Mouse (Mus musculus) hindlimb bud, embryonic 11.5 days (tissue): ENCODE results near the gene En1.

Source experiments
- DNase-seq: peaks from one replicate; pipeline ENCODE4 v3.0.0-alpha.2; 2012; ENCODE audit warnings: low read depth, low spot score; ENCODE audit errors: extremely low spot score

Gene En1

DNA sequence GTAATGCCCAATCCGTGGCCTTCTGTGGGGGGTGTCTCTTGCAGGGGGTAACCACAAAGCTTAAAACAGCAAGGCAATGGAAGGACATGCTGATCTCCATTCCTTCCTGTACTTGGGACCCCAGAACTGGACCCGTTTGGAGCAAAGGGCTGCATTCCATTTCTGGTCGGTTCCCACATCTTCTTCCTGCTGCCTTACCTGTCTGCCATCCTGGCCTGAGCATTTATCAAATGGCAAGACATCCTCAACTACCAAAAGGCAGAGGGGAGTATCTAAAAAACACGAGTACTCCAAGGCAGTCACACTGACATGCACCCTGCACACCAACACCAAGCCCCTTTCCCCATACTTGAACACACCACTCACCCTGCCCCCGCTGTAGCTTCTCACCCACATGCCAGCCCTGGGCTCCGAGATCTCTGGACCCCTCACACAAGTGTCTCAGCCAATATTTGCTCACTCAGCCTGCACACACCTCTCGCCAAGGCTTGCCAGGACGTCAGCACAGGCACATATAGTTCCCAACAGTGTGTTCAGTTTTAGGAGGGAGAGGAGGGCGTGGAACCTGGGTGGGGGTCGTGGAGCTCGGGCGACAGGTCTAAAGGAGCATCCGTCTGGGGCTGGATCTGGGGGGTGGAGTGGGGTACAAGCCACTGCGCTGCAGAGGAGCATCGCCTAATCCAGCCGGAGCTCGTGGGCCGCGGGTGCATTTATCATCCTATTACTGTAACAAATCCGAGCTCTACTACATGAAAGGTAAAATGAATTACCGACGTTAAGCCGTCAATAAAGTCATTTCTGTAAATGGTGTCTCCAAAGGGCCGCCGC lies 2.7 kb upstream of the En1 start:
- DNase-seq = no peak

DNA sequence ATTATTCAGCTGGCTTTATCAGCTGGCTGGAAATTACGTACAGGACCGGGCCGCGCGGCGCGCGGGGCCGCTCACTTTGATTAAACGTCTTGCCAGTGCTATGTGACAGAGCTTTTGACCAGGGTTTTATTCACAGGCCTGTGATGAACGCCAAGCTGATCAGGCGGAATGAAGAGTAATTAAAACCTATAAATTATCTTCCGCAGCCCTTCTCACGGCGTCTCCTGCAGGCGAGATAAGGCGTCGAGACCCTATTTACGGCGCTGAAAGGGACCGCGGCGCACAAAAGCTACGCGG lies 2.1 kb upstream of the En1 start:
- DNase-seq = no peak

DNA sequence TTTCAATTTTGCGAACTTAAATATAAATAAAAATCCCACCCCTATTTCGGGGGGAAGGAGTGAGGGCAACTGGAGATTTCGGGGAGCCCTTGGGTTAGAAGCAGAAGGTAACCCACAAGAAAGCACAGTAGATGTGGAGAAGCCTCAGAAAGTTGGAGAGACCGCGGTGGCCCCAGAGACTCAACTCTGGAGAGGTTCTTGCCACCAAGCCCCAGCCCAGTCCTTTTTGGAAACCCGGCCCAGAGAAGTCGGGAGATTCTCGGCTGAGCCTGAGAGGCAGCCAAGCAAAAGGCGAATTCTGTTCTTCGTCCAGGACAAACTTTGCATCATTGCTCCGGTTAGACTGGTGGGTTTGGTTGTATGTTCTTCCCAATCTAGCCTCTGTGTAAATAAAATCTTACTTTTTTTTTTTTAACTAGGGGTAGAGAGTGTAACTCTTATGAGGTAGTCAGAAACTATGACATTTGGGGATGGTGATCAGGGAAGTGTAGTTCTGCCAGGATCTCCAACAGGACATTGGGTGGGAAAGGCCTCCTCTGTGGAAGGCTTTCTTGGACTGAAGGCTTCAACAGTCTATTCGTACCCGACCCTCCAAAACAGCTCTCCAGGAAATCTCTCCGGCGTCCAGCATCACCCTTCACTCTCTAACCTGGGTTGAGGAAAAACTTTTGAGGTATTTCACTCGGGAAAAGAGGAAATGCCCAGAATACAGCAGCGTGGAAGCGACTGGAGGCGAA lies 1.5 kb upstream of the En1 start:
- DNase-seq = no peak

DNA sequence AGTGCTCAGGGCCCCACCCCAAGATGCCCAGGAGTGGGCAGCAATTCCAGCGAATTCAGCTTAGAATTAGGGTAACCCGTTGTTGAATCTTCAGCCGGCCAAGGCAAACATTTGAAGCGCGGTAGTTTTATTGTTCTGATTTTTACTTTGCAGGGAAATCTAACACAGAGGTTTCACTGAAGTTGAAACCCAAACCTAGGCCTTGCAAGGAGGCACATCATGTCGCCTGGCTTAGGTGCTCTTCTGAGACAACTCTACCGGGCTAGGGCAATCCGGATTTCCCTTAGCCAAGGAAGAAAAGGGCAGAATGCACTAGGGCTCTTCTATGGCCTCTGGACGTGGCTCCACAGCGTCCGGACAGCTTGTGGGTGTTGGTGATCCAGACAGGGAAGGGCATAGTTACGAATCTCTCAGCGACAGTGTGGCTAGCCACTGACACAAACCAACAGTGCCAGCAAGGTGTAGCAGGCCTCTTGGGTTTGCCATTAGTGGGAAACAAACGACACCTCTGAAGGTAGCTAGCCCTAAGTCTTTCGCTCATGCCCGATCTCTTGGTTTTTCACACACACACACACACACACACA lies 873 bp upstream of the En1 start:
- DNase-seq = no peak

DNA sequence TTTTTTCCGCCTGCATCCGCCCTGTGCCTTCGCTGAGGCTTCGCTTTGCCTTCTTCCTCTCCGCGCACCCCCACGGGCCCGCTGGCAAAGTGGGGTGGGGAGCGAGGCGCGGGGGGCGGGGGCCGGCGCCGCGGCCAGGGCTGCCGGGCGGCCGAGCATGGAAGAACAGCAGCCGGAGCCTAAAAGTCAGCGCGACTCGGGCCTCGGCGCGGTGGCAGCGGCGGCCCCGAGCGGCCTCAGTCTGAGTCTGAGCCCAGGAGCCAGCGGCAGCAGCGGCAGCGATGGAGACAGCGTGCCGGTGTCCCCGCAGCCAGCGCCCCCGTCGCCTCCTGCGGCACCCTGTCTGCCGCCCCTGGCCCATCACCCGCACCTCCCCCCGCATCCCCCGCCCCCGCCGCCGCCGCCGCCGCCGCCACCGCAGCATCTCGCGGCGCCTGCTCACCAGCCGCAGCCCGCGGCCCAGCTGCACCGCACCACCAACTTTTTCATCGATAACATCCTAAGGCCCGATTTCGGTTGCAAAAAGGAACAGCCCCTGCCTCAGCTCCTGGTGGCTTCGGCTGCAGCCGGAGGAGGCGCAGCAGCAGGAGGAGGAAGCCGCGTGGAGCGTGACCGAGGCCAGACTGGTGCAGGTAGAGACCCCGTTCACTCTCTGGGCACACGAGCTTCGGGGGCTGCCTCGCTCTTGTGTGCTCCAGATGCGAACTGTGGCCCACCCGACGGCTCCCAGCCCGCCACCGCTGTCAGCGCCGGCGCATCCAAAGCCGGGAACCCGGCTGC lies 848 bp downstream of the En1 start:
- no peak for DNase-seq

DNA sequence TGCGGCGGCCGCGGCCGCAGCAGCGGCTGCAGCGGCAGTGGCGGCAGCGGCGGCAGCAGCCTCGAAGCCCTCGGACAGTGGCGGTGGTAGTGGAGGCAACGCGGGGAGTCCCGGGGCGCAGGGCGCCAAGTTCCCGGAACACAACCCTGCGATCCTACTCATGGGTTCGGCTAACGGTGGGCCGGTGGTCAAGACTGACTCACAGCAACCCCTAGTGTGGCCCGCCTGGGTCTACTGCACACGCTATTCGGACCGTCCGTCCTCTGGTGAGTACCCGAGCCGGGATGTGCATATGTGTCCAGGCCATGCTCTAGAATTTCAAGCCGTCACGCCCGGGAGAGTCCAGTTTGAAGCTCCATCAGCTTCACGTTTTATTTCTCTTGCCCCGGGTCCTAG lies 1.4 kb downstream of the En1 start:
- DNase-seq = no peak

DNA sequence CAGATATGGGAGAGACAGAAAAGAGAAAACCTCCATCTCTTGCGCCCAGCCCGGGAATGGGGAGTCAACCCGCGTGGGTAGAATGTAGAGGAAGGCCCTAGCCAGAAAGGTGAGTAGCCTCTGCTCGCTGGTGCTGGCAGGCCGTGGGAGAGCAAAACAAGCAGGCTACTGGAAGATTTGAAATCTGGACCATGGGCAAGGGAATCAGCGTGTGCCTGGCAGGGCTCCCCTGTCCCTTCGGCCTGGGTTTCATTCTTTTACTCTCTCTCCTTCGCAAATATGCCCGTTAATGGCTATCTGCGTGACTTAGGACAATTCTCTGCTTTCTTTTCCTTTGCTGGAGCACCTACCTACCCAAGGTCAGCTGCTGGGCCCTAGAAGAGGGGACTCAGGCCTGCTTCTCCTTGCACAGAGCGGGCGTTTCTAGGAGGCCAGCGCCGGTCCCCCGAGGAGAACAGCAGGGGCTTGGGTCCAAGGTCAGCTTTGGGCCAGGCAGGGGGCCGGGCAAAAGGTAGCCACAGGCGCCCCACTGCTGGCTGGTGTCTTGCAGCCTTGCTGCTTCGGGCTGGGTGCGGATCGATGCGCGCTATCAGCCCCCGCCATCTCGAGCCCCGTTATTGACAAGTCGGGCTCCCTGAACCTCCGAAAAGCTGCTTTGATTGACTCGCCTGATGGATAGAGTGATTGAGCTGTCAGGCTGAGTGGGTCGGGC lies 2.4 kb downstream of the En1 start:
- no peak for DNase-seq

DNA sequence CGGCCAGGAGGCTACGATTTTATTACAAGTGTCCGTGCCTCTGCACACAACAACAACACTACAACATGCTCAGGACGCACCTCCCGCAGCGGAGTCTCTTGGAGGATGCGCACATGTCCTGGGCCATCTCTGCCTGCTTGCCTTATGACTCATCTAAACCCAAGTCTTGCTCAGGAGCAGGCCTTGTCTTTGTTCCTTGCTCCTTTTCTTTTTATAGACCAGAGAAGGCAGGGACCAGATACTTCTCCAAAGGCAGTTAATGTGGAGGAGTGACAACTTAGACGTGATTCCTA lies 2.9 kb downstream of the En1 start:
- no peak for DNase-seq

DNA sequence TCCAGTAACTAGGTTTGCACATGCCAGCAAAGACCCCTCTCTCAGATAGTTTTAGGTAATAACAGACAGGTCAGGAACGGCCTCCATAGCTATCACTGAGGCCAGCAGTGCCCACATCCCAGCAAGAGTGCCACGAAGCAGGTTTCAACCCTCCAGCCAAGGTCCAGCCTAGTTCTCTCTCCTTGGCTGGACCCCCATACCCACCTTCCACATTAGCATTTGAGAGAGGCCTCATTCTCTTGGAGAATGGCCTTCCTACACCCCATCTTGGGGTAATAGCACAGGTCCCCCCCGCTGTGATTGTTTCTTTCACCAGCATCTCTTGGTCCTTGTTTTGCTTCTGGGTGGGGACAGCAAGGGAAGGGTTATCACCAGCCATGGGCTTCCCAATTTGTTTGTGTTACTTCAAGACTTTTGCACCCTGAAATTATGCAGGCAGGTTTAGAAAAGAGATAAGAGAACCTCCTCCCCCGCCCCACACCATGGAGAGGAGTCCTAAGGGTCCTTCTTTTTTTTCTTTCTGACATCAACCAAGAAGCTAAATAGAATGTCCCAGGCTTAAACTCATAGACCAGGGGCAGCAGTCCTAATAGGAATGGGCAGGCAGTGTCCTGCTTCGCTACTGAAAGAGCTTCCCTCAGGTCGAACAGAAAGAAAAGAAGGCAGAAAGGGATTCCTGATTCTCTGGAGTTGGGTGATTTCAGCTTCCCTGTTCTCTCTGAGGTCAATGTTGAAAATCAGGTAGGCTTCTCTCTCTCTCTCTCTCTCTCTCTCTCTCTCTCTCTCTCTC lies 3.5 kb downstream of the En1 start:
- DNase-seq = no peak

DNA sequence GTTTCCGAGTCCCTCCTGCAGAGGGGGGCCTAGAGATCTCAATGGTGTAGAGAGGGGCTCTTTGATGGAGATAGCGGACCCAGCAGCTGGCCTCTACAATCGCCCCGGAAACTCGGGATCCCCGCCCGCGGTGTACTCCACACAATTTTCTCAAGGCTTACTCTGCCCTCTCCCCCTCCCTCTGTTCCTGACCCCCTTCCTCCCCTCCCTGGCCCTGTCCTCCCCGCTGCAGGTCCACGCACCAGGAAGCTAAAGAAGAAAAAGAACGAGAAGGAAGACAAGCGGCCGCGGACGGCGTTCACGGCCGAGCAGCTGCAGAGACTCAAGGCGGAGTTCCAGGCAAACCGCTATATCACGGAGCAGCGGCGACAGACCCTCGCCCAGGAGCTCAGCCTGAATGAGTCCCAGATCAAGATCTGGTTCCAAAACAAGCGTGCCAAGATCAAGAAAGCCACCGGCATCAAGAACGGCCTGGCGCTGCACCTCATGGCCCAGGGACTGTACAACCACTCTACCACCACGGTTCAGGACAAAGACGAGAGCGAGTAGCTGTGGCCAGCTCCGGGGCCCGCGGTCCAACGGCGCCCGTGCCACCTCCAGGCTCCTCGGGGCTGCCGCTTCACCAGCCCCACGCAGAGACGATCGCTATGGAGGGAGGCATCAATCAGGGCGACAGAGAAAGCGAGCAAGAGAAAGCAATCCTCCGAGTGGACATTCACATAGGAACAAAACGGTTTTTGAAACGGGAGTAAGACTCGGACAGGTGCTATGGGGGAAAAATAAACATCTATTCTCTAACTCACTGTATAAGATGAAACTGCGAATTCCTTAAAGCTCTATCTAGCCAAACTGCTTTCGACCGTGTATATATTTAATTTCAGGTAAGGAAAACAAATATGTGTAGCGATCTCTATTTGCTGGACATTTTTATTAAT lies 4.7 kb downstream of the En1 start:
- no peak for DNase-seq

DNA sequence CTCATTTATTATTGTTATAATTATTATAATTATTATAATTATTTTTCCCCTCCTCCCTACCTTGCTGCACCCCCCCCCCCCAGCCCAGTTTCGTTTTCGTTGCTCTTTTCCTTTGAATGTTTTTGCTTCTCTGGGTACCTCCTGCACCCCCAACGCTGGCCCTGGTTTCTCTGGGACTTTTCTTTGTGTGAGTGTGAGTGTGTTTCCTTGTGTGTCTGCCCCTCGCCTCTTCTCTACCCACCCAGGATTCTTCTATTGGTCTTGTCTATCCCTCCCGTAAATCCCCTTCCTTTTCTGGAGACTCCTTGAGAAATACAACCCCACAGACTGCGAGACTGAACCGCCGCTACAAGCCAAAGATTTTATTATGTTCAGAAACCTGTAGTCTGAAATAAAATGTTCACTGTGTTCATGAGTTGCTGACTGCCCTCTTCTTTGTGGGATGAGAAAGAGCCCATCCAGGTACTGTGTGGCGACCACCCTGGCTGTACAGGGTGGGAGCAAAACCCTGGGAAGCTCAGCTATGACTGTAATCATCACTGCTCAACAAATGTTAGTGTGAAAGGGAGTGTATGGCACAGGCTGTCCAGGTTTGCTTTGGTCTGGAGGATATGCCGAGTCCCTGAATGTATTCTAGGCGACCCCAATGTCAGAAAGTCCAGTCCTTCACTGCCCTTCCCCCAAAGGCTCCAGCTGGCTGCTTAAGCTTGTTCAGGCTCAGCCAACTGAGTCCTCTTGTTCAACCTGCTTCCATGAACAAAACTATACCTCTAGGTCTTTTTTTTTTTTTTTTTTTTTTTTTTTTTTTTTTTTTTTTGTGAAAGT lies 5.6 kb downstream of the En1 start:
- DNase-seq = no peak

DNA sequence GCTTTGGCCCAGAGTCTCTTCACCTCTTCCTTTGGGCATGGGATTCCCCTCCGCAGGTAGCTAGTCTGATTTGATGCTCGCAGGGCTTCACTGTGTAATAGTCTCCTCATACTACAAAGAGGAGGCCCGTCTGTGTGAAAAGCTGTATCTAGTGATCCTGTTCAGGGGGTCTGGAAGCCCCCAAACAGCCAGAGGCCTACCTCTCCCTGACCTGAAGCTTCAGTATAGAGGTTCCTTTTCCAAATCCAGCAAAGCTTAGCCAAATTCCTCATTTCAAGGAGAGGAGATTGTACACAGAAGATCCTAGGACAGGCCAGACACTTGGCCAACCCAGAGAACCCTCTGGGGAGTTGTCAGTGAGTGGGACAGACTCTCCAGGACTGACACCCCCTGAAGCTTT lies 6.2 kb downstream of the En1 start:
- no peak for DNase-seq

DNA sequence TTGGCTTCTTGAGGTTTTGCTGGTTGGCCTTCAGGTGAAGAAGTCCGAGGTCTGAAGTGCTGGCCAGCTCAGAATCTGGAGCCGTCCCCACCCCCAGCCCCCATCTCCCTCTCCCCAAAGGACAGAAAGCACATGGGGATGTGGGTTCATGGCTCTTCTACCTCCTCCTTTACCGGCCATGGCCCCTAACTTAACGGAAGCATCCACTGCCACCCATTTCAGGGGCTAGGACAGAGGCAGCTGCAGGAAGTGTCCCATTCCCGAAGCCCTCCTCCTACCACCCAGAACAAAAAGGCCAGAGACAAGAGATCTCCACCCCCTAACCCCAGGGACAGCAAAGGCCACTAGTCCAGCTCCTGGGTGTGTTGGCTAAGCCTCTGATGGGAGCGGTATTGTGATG lies 7.4 kb downstream of the En1 start:
- no peak for DNase-seq

DNA sequence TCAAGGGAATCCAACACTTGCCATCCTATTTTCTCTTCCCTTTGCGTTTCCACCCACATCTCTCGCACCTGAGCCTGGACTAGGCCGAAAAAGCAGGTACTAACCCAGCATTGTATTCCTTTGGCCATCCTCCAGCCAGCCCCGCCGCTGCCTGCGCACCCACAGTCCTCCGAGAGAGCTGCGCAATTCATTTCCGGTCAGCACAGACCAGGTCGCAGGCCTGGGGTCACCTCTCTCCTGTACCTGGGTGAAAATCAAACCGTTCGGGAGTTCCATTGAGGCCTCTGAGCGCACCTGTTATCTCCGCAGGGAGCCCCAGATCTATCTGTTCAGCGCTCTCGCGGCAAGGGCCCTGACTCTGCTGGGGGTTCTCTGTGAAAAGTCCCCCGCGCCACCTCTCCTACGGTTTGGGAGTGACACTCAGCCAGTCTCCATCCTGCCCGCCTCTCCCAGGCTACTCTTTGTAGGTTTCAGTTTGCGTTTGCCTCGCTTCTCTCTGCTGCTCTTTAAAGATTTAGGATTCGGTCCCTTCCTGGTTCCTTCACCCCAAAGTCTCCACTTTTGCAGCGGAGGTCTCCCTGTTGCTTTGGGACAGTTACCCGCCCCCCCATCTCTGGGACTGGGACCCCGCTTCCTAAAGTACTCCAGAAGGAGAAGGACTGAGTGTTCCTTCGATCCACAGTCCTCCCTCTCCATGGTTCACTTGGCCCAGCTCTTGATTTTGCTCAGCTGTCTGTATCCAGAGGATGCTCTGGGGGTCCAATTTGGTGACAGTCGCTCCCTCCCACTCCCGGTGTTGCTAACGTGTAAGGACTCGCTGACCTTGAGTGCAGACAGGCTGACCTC lies 11.5 kb downstream of the En1 start:
- no peak for DNase-seq

DNA sequence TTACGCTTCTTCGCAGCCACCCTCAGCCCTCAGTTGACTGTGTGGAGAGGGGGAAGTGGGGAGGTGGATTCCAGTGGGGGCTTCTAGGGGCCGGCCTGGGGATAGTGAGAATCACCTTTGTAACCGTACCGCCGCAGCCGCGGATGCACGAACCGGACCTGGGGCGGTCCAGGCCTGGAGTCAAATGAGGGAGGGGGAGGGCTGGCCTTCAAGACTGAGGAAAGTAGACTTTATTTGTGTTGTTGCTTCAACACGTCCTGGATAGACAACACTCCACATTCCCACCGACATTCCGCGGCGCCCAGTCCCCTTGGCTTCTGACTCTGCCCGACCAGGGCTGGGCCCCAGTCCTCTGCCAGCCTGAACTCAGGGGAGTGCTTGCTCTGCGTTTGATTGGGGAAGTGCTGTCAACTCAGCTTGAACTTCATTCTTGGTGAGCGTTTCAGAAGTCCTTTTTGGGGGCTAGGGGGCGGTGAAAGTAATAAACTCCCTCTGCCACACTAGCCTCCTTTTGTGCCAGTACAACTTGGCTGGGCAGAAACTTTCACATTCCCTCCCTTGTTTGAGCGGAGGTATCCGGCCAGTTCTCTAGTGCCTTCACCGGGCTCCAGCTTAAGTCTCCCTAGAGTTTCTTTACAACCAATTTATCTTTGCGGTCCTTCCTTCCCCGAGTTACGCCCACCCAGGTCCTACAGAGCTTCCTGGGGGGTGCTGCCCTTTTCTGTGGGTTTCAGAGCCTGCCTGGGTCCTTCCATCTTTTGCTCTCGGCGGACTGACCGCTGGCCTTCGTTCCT lies 12.3 kb downstream of the En1 start:
- DNase-seq = no peak

DNA sequence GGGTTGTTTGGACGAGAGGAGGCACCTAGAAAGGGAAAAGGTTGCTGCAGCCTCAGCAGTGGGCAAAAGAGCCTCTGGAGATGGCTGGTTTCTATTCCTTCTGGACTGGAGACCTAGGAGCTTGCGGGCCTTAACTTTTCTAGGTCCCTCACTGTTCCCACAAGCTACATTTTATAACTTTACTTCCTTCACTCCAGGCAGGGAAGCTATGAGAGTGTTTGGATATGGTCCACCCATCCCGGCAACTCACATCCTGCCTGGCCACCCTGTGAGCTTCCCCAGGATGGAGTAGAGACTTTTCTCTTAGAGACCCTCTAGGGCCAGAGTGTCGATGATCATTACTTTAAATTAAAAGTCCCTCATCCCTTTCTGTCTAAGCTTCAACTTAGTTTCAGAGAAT lies 13.3 kb downstream of the En1 start:
- no peak for DNase-seq

DNA sequence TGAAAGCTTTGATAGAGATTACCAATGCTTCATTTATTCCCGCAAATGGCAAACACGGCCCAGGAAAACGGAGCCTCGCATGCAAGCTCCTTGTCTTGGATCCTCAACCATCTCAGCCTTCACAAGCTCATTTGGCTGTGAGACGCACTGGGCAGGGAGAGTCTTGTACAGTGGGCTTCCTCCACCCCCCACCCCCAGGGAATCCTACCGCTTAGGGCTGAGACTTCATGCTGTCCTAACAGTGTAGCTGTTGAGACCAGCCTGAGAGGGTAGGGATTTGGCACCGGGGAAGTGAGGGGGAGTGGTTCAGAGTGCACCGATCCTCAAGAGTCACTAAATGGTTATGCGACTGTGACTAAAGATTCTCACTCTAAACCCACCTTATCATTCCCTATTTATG lies 13.7 kb downstream of the En1 start:
- DNase-seq = no peak
